Mouse (Mus musculus) left cerebral cortex, adult 2 months (tissue): ENCODE data around the gene Acd. TPM values are rescaled to one million over a fixed set of nuclear protein-coding genes. Genes with fewer than 3 reads are reported as not detected.

ENCODE experiments used
- DNase-seq, 2 experiments: peaks; one replicate each; pipeline ENCODE4 v3.0.0; 2021 to 2022; ENCODE audit warnings: low spot score in 2 of 2, mixed read lengths in 1 of 2; ENCODE audit errors: extremely low spot score in 1 of 2
- H3K27ac ChIP-seq: fragments of 200-600 bp; 2 replicates; pipeline ENCODE4 v1.8.1; 2022
- H3K4me3 ChIP-seq: fragments of 200-600 bp; 2 replicates; pipeline ENCODE4 v1.8.1; 2022
- CTCF ChIP-seq: fragments of 200-600 bp; IDR thresholded peaks from 2 replicates; pipeline ENCODE4 v1.8.1; 2022; ENCODE audit warnings: antibody characterized with exemption, mild to moderate bottlenecking, moderate library complexity
- intact Hi-C: fragments of 180-260 bp; cut with DNase I; formaldehyde crosslinking; loops from one replicate; pipeline ENCODE4 v1.15.1; 2025
- total RNA-seq, 2 experiments: library from RNA; stranded (reverse); gene quantifications; 2 replicates each; pipeline ENCODE4 v1.2.3; 2021

Gene Acd
- total RNA-seq, 2 experiments from 2014 or later: 51.7 to 56.6 TPM

GRCm38 (mm10) chr8:105714139-105714538, 13.2 kb upstream of the Acd start:
- intact Hi-C loops: loop anchor here (1.0 to 5.0 kb wide), 5 partner anchors 63 to 308 kb away; partner anchors contain the start of gene Cenpt
- TF ChIP-seq CTCF: peak; percentile 82
- no peak overlapping the region for H3K27ac ChIP-seq
- DNase-seq: peak; percentile 73 to 81
- H3K4me3 ChIP-seq: no peak overlapping the region

- no peak overlapping the region for H3K4me3 ChIP-seq
- intact Hi-C loops: loop anchor here (5.0 kb wide), 4 partner anchors 65 to 310 kb away; partner anchors contain the start of gene Cenpt
- TF ChIP-seq CTCF: no peak
- DNase-seq: no peak
- no peak overlapping the region for H3K27ac ChIP-seq
Measured at GRCm38 (mm10) chr8:105712286-105712685, 11.4 kb upstream of the Acd start.

- Histone ChIP-seq H3K4me3 (no peak overlapping the region), H3K27ac (no peak overlapping the region)
- DNase-seq: no peak
- intact Hi-C loops: no loop called here
- TF ChIP-seq CTCF: no peak
Measured at GRCm38 (mm10) chr8:105709317-105709716, 8.4 kb upstream of the Acd start.

GRCm38 (mm10) chr8:105708675-105709074, 7.8 kb upstream of the Acd start:
- Histone ChIP-seq H3K27ac (no peak overlapping the region), H3K4me3 (no peak overlapping the region)
- no peak for TF ChIP-seq CTCF
- DNase-seq: no peak
- intact Hi-C loops: no loop called here

GRCm38 (mm10) chr8:105707498-105708403, 6.8 kb upstream of the Acd start, which contains the start of the genes 4933405L10Rik and Enkd1:
Gene 4933405L10Rik (plus strand): TSS chr8:105707655.
Gene Enkd1 (minus strand): TSS chr8:105708210.
- TF ChIP-seq CTCF: no peak
- intact Hi-C loops: no loop called here
- no peak within 1 kb of the TSS for H3K27ac ChIP-seq
- H3K4me3 ChIP-seq: peak within 1 kb of the TSS; percentile 87
- peak; percentile 80 to 83 for DNase-seq

- intact Hi-C loops: no loop called here
- DNase-seq: no peak
- Histone ChIP-seq H3K27ac (no peak overlapping the region), H3K4me3 (no peak overlapping the region)
- no peak for TF ChIP-seq CTCF
Measured at GRCm38 (mm10) chr8:105706426-105706825, 5.5 kb upstream of the Acd start.

- Histone ChIP-seq H3K4me3 (no peak overlapping the region), H3K27ac (no peak overlapping the region)
- no peak for DNase-seq
- TF ChIP-seq CTCF: no peak
- intact Hi-C loops: no loop called here
Measured at GRCm38 (mm10) chr8:105704955-105705354, 4.1 kb upstream of the Acd start.

GRCm38 (mm10) chr8:105704146-105704812, 3.4 kb upstream of the Acd start:
- DNase-seq: no peak
- intact Hi-C loops: no loop called here
- no peak for TF ChIP-seq CTCF
- H3K4me3 ChIP-seq: no peak overlapping the region
- no peak overlapping the region for H3K27ac ChIP-seq

- no peak overlapping the region for H3K4me3 ChIP-seq
- H3K27ac ChIP-seq: no peak overlapping the region
- intact Hi-C loops: no loop called here
- no peak for TF ChIP-seq CTCF
- DNase-seq: no peak
Measured at GRCm38 (mm10) chr8:105702731-105703415, 2.0 kb upstream of the Acd start.

GRCm38 (mm10) chr8:105702001-105702401, 1.1 kb upstream of the Acd start:
- TF ChIP-seq CTCF: no peak
- H3K27ac ChIP-seq: peak overlapping the region; percentile 95
- intact Hi-C loops: no loop called here
- no peak for DNase-seq
- peak overlapping the region; percentile 64 for H3K4me3 ChIP-seq

GRCm38 (mm10) chr8:105700566-105700965, 336 bp downstream of the Acd start:
- peak; percentile 56 to 61 for DNase-seq
- TF ChIP-seq CTCF: no peak
- Histone ChIP-seq H3K27ac (peak overlapping the region; percentile 95), H3K4me3 (peak overlapping the region; percentile 64)
- intact Hi-C loops: loop anchor here (2.0 kb wide), 1 partner anchor 78 kb away; no protein-coding TSS in a partner anchor
